Mouse (Mus musculus): ENCODE results near the gene Afap1l2. TPM values are rescaled to one million over a fixed set of nuclear protein-coding genes. Genes with fewer than 3 reads are reported as not detected.

The Afap1l2 gene
- polyA plus RNA-seq, 1 experiment, result 7.6 TPM

DNA sequence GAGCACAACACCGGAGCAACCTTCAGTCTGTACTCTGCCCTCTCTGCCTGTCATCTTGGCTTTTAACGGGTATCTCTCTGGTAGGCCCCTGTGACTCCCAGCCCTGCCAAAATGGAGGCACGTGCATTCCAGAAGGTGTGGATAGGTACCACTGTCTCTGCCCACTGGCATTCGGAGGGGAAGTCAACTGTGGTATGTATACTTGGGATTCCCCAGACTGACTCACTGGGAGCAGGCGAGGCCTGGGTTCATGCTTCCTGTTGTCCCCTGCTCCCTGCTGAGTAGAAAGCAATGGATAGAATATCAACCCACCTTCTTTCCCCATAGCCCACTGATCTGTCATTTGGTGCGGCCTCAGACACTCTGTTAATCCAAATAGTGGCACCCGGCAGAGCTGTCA, 102.6 kb downstream of the Afap1l2 start:
- no peak for DNase-seq (ENCODE audit: low read depth in 1 of 2, low spot score in 2 of 2)
- TF ChIP-seq CTCF (IDR thresholded peaks at IDR 0.05; ENCODE audit: extremely low read depth, insufficient read depth, insufficient read length, insufficient replicate concordance) (no peak), POLR2A (IDR thresholded peaks at IDR 0.05; ENCODE audit: low read depth, low read length) (no peak)

DNA sequence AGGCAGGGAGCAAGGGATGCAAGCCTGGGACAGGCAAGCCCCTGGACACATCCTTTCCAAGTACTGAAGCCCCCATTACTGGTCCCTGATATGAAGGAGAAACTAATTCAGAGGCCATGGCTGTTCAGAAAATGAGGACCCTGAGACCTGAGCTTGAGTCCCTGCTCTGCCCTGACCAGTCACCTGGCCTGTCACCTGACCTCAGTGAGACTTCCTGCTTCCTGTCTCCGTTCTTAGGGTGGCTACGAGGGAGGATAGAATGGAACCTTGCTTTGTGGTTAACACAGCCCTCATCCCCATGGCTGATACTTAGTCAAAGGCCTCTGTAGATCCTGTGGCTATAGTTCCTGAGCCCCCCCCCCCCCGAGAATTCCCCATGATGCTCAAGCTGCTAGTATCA, 103.9 kb downstream of the Afap1l2 start:
- no peaks in the 10 kb centered on the region for H3K36me3 ChIP-seq (ENCODE audit: control insufficient read depth, insufficient read depth, low read length)
- H3K27ac ChIP-seq (ENCODE audit: insufficient read depth, low read length), result no peak overlapping the region
- no peak overlapping the region for H3K4me3 ChIP-seq (ENCODE audit: extremely low read depth, insufficient read depth, insufficient read length)
- H3K4me1 ChIP-seq (ENCODE audit: control insufficient read depth, insufficient read depth, insufficient read length), result no peaks in the 10 kb centered on the region
- no peaks in the 10 kb centered on the region for H3K27me3 ChIP-seq (ENCODE audit: control insufficient read depth, insufficient read depth, low read length)
- no peak for DNase-seq (ENCODE audit: low read depth in 1 of 2, low spot score in 2 of 2)
- no peak for TF ChIP-seq POLR2A (IDR thresholded peaks at IDR 0.05; ENCODE audit: low read depth, low read length)
- TF ChIP-seq CTCF (IDR thresholded peaks at IDR 0.05; ENCODE audit: extremely low read depth, insufficient read depth, insufficient read length, insufficient replicate concordance), result no peak
- WGBS, result 31% methylated on average over 3 of the region's 3 CpGs

More for the DNA sequence above, 102.6 kb downstream of the Afap1l2 start:
- Histone ChIP-seq H3K36me3 (ENCODE audit: control insufficient read depth, insufficient read depth, low read length) (no peaks in the 10 kb centered on the region), H3K27me3 (ENCODE audit: control insufficient read depth, insufficient read depth, low read length) (no peaks in the 10 kb centered on the region), H3K27ac (ENCODE audit: insufficient read depth, low read length) (no peak overlapping the region), H3K4me1 (ENCODE audit: control insufficient read depth, insufficient read depth, insufficient read length) (no peaks in the 10 kb centered on the region), H3K4me3 (ENCODE audit: extremely low read depth, insufficient read depth, insufficient read length) (no peak overlapping the region)
- WGBS, result 88% methylated on average over 7 of the region's 7 CpGs

DNA sequence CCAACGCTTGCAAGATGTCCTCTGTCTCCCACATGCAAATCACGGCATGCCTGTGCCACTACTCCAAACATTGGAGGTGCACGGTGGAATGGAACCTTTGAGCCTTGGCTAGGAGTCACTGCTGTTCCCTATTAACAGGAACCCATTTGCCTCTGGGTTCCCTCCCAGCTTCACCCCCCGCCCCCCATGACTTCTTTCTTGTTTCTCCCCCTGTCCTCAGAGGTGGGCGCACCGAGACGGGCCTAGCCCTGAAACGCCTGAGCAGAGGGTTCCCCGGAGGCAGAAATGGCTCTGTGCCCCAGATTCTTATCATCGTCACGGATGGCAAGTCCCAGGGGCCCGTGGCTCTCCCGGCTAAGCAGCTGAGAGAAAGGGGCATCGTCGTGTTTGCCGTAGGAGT, 110.4 kb downstream of the Afap1l2 start:
- no peaks in the 10 kb centered on the region for H3K36me3 ChIP-seq (ENCODE audit: control insufficient read depth, insufficient read depth, low read length)
- no peaks in the 10 kb centered on the region for H3K4me1 ChIP-seq (ENCODE audit: control insufficient read depth, insufficient read depth, insufficient read length)
- no peak overlapping the region for H3K4me3 ChIP-seq (ENCODE audit: extremely low read depth, insufficient read depth, insufficient read length)
- DNase-seq (ENCODE audit: low read depth in 1 of 2, low spot score in 2 of 2), result no peak
- H3K27me3 ChIP-seq (ENCODE audit: control insufficient read depth, insufficient read depth, low read length), result no peaks in the 10 kb centered on the region
- 87% methylated on average over 16 of the region's 16 CpGs for WGBS
- TF ChIP-seq CTCF (IDR thresholded peaks at IDR 0.05; ENCODE audit: extremely low read depth, insufficient read depth, insufficient read length, insufficient replicate concordance), result no peak
- TF ChIP-seq POLR2A (IDR thresholded peaks at IDR 0.05; ENCODE audit: low read depth, low read length), result no peak
- no peak overlapping the region for H3K27ac ChIP-seq (ENCODE audit: insufficient read depth, low read length)

DNA sequence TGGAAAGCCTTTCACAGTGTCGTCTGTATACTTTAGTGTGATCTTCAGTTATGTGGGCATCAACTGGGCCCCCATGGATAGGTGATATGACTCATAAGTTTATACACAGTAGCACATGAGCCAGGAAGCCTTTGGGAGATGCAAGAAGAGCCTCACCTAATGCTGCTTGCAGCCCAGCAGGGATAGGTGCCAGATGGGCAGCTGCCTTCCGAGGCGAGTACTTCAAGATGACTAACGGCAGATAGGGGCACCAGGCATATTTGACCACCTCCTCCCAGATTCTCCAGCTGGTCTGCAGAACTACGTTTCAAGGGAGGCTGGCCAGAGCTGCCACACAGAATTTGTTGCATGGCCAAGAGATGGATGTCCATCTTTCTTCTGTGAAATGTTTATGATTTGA, 114.7 kb downstream of the Afap1l2 start:
- WGBS, result 80% methylated on average over 5 of the region's 5 CpGs
- H3K4me1 ChIP-seq (ENCODE audit: control insufficient read depth, insufficient read depth, insufficient read length), result no peaks in the 10 kb centered on the region
- no peaks in the 10 kb centered on the region for H3K36me3 ChIP-seq (ENCODE audit: control insufficient read depth, insufficient read depth, low read length)
- H3K27ac ChIP-seq (ENCODE audit: insufficient read depth, low read length), result no peak overlapping the region
- no peak overlapping the region for H3K4me3 ChIP-seq (ENCODE audit: extremely low read depth, insufficient read depth, insufficient read length)
- no peak for TF ChIP-seq POLR2A (IDR thresholded peaks at IDR 0.05; ENCODE audit: low read depth, low read length)
- TF ChIP-seq CTCF (IDR thresholded peaks at IDR 0.05; ENCODE audit: extremely low read depth, insufficient read depth, insufficient read length, insufficient replicate concordance), result no peak
- no peak for DNase-seq (ENCODE audit: low read depth in 1 of 2, low spot score in 2 of 2)
- no peaks in the 10 kb centered on the region for H3K27me3 ChIP-seq (ENCODE audit: control insufficient read depth, insufficient read depth, low read length)

DNA sequence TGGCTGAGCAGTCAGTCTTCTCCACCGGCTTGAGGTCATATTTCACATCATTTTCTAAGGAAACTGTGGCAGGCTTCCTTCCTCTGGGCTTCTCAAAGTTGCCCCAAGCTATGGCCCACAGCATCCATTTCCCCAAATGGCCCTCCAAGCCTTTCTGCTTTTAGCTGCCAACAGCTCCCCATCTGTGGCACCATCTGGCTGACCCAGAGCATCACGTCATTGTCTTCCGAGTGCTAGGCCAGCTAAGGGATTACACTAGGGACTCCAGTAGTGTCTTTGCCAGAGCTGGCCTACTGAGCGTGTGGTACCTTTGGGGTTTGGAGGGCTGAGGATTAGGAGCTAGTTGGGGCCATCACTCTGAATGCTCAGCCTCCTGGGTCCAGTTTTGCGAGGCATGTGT, 115.4 kb downstream of the Afap1l2 start:
- H3K4me3 ChIP-seq (ENCODE audit: extremely low read depth, insufficient read depth, insufficient read length), result no peak overlapping the region
- H3K36me3 ChIP-seq (ENCODE audit: control insufficient read depth, insufficient read depth, low read length), result no peaks in the 10 kb centered on the region
- H3K27me3 ChIP-seq (ENCODE audit: control insufficient read depth, insufficient read depth, low read length), result no peaks in the 10 kb centered on the region
- TF ChIP-seq POLR2A (IDR thresholded peaks at IDR 0.05; ENCODE audit: low read depth, low read length), result no peak
- no peak for TF ChIP-seq CTCF (IDR thresholded peaks at IDR 0.05; ENCODE audit: extremely low read depth, insufficient read depth, insufficient read length, insufficient replicate concordance)
- H3K27ac ChIP-seq (ENCODE audit: insufficient read depth, low read length), result no peak overlapping the region
- no peak for DNase-seq (ENCODE audit: low read depth in 1 of 2, low spot score in 2 of 2)
- WGBS, result 78% methylated on average over 5 of the region's 5 CpGs
- no peaks in the 10 kb centered on the region for H3K4me1 ChIP-seq (ENCODE audit: control insufficient read depth, insufficient read depth, insufficient read length)

DNA sequence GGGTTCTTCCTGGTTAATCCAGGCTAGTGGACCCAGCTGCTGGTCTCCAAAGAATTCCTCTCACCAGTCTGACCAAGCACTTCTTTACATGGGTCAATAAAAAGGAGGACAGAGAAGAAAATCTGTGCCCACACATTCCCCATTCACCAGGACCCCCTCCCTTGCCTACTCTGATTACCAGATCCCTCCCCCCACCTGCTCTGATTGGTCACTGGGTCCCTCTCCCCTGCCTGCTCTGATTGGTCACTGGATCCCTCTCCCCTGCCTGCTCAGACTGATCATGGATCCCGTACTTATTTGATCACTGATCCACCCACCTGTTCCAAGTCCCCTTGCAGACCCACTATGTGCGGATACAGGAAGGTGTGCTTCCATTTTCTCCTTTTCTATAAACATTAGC, 116.6 kb downstream of the Afap1l2 start:
- H3K36me3 ChIP-seq (ENCODE audit: control insufficient read depth, insufficient read depth, low read length), result no peaks in the 10 kb centered on the region
- TF ChIP-seq POLR2A (IDR thresholded peaks at IDR 0.05; ENCODE audit: low read depth, low read length), result no peak
- no peak for TF ChIP-seq CTCF (IDR thresholded peaks at IDR 0.05; ENCODE audit: extremely low read depth, insufficient read depth, insufficient read length, insufficient replicate concordance)
- no peak overlapping the region for H3K4me3 ChIP-seq (ENCODE audit: extremely low read depth, insufficient read depth, insufficient read length)
- H3K27me3 ChIP-seq (ENCODE audit: control insufficient read depth, insufficient read depth, low read length), result no peaks in the 10 kb centered on the region
- H3K27ac ChIP-seq (ENCODE audit: insufficient read depth, low read length), result no peak overlapping the region
- WGBS, result 88% methylated on average over 2 of the region's 2 CpGs
- no peaks in the 10 kb centered on the region for H3K4me1 ChIP-seq (ENCODE audit: control insufficient read depth, insufficient read depth, insufficient read length)
- DNase-seq (ENCODE audit: low read depth in 1 of 2, low spot score in 2 of 2), result no peak

DNA sequence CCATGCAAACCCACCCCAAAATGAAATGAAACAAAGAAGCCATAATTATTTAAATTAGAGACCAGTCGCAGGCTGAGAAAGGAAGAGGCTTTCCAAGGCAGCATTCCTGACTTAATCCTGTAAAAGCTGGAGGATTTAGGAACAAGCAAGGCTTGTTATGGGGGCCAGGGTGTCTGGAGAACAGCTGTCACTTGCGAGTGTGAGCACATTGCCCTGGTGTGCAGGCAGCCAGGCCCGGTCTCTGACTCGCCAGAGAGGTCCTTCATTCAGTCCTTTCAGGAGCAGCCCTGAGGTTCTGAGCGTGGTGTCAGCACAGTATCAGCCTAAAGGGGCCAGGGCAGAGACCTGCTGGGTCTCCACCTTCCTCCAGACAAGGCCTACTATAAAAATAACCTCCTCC, 119.4 kb downstream of the Afap1l2 start:
- H3K36me3 ChIP-seq (ENCODE audit: control insufficient read depth, insufficient read depth, low read length), result no peaks in the 10 kb centered on the region
- no peak overlapping the region for H3K27ac ChIP-seq (ENCODE audit: insufficient read depth, low read length)
- no peak overlapping the region for H3K4me3 ChIP-seq (ENCODE audit: extremely low read depth, insufficient read depth, insufficient read length)
- H3K27me3 ChIP-seq (ENCODE audit: control insufficient read depth, insufficient read depth, low read length), result no peaks in the 10 kb centered on the region
- 87% methylated on average over 5 of the region's 5 CpGs for WGBS
- no peaks in the 10 kb centered on the region for H3K4me1 ChIP-seq (ENCODE audit: control insufficient read depth, insufficient read depth, insufficient read length)
- TF ChIP-seq CTCF (IDR thresholded peaks at IDR 0.05; ENCODE audit: extremely low read depth, insufficient read depth, insufficient read length, insufficient replicate concordance), result no peak
- no peak for TF ChIP-seq POLR2A (IDR thresholded peaks at IDR 0.05; ENCODE audit: low read depth, low read length)
- no peak for DNase-seq (ENCODE audit: low read depth in 1 of 2, low spot score in 2 of 2)
